Mouse (Mus musculus): ENCODE data around the gene Adra2b. TPM values are rescaled to one million over a fixed set of nuclear protein-coding genes. Genes with fewer than 3 reads are reported as not detected.

The Adra2b gene
- polyA plus RNA-seq, 1 experiment, result 0.20 TPM

GRCm38 (mm10) chr2:127338012-127338411 lies 25.0 kb upstream of the Adra2b start:
- Histone ChIP-seq H3K27me3 (ENCODE audit: control insufficient read depth, insufficient read depth, low read length) (no peaks in the 10 kb centered on the region), H3K4me3 (ENCODE audit: control insufficient read depth, insufficient read depth, low read length) (peak overlapping the region; percentile 85), H3K36me3 (ENCODE audit: control insufficient read depth, insufficient read depth, low read length) (peaks cover 15% of the 10 kb centered on the region; the same call in 1 of the 2 replicates), H3K27ac (ENCODE audit: control insufficient read depth, insufficient read depth, low read length) (peak overlapping the region; percentile 97; the same call in 1 of the 2 replicates), H3K4me1 (replicated peaks; ENCODE audit: control insufficient read depth, insufficient read depth, low read length) (peaks cover 35% of the 10 kb centered on the region)
- DNase-seq, result peak; percentile 47
- 15% methylated on average over 7 of the region's 7 CpGs for WGBS
- TF ChIP-seq CTCF (IDR thresholded peaks at IDR 0.05; ENCODE audit: borderline replicate concordance, control insufficient read depth, extremely low read depth, insufficient read depth, low read length, poor library complexity) (no peak), POLR2A (IDR thresholded peaks at IDR 0.05; ENCODE audit: control insufficient read depth, extremely low read depth, insufficient read depth, low read length, poor library complexity) (no peak)

- no peaks in the 10 kb centered on the region for H3K27me3 ChIP-seq (ENCODE audit: control insufficient read depth, insufficient read depth, low read length)
- WGBS, result 16% methylated on average over 4 of the region's 4 CpGs
- H3K36me3 ChIP-seq (ENCODE audit: control insufficient read depth, insufficient read depth, low read length), result peaks cover 15% of the 10 kb centered on the region; the same call in 1 of the 2 replicates
- no peak for DNase-seq
- no peak for TF ChIP-seq CTCF (IDR thresholded peaks at IDR 0.05; ENCODE audit: borderline replicate concordance, control insufficient read depth, extremely low read depth, insufficient read depth, low read length, poor library complexity)
- TF ChIP-seq POLR2A (IDR thresholded peaks at IDR 0.05; ENCODE audit: control insufficient read depth, extremely low read depth, insufficient read depth, low read length, poor library complexity), result no peak
- H3K4me1 ChIP-seq (replicated peaks; ENCODE audit: control insufficient read depth, insufficient read depth, low read length), result peaks cover 31% of the 10 kb centered on the region
- H3K27ac ChIP-seq (ENCODE audit: control insufficient read depth, insufficient read depth, low read length), result peak within 1 kb of the TSS; percentile 97
- peak within 1 kb of the TSS; percentile 85 for H3K4me3 ChIP-seq (ENCODE audit: control insufficient read depth, insufficient read depth, low read length)
Observed at GRCm38 (mm10) chr2:127338416-127338815, 24.6 kb upstream of the Adra2b start, which contains the start of gene Astl. Gene Astl, plus strand, starts transcription at chr2:127338639.

GRCm38 (mm10) chr2:127338833-127339232 lies 24.2 kb upstream of the Adra2b start:
- WGBS, result 21% methylated on average over 4 of the region's 4 CpGs
- TF ChIP-seq POLR2A (IDR thresholded peaks at IDR 0.05; ENCODE audit: control insufficient read depth, extremely low read depth, insufficient read depth, low read length, poor library complexity) (no peak), CTCF (IDR thresholded peaks at IDR 0.05; ENCODE audit: borderline replicate concordance, control insufficient read depth, extremely low read depth, insufficient read depth, low read length, poor library complexity) (no peak)
- Histone ChIP-seq H3K27ac (ENCODE audit: control insufficient read depth, insufficient read depth, low read length) (peak overlapping the region; percentile 97; the same call in 1 of the 2 replicates), H3K4me3 (ENCODE audit: control insufficient read depth, insufficient read depth, low read length) (no peak overlapping the region; the same call in 1 of the 2 replicates), H3K36me3 (ENCODE audit: control insufficient read depth, insufficient read depth, low read length) (peaks cover 15% of the 10 kb centered on the region; the same call in 1 of the 2 replicates), H3K4me1 (replicated peaks; ENCODE audit: control insufficient read depth, insufficient read depth, low read length) (peaks cover 27% of the 10 kb centered on the region), H3K27me3 (ENCODE audit: control insufficient read depth, insufficient read depth, low read length) (no peaks in the 10 kb centered on the region)
- peak; percentile 59 for DNase-seq

GRCm38 (mm10) chr2:127339262-127339661 lies 23.7 kb upstream of the Adra2b start:
- Histone ChIP-seq H3K4me3 (ENCODE audit: control insufficient read depth, insufficient read depth, low read length) (no peak overlapping the region), H3K4me1 (replicated peaks; ENCODE audit: control insufficient read depth, insufficient read depth, low read length) (peaks cover 23% of the 10 kb centered on the region), H3K27ac (ENCODE audit: control insufficient read depth, insufficient read depth, low read length) (no peak overlapping the region), H3K27me3 (ENCODE audit: control insufficient read depth, insufficient read depth, low read length) (no peaks in the 10 kb centered on the region), H3K36me3 (ENCODE audit: control insufficient read depth, insufficient read depth, low read length) (peaks cover 15% of the 10 kb centered on the region; the same call in 1 of the 2 replicates)
- no peak for DNase-seq
- TF ChIP-seq CTCF (IDR thresholded peaks at IDR 0.05; ENCODE audit: borderline replicate concordance, control insufficient read depth, extremely low read depth, insufficient read depth, low read length, poor library complexity), result no peak
- no peak for TF ChIP-seq POLR2A (IDR thresholded peaks at IDR 0.05; ENCODE audit: control insufficient read depth, extremely low read depth, insufficient read depth, low read length, poor library complexity)
- WGBS, result 80% methylated on average over 6 of the region's 6 CpGs

GRCm38 (mm10) chr2:127341159-127341558 lies 21.8 kb upstream of the Adra2b start:
- Histone ChIP-seq H3K27ac (ENCODE audit: control insufficient read depth, insufficient read depth, low read length) (no peak overlapping the region), H3K27me3 (ENCODE audit: control insufficient read depth, insufficient read depth, low read length) (no peaks in the 10 kb centered on the region), H3K4me1 (replicated peaks; ENCODE audit: control insufficient read depth, insufficient read depth, low read length) (peaks cover 17% of the 10 kb centered on the region), H3K36me3 (ENCODE audit: control insufficient read depth, insufficient read depth, low read length) (peaks cover 15% of the 10 kb centered on the region; the same call in 1 of the 2 replicates), H3K4me3 (ENCODE audit: control insufficient read depth, insufficient read depth, low read length) (no peak overlapping the region)
- WGBS, result 12% methylated on average over 3 of the region's 3 CpGs
- DNase-seq, result peak; percentile 83
- no peak; the same call in 1 of the 2 replicates for TF ChIP-seq CTCF (IDR thresholded peaks at IDR 0.05; ENCODE audit: borderline replicate concordance, control insufficient read depth, extremely low read depth, insufficient read depth, low read length, poor library complexity)
- no peak for TF ChIP-seq POLR2A (IDR thresholded peaks at IDR 0.05; ENCODE audit: control insufficient read depth, extremely low read depth, insufficient read depth, low read length, poor library complexity)

- H3K4me1 ChIP-seq (replicated peaks; ENCODE audit: control insufficient read depth, insufficient read depth, low read length), result no peaks in the 10 kb centered on the region
- no peak overlapping the region for H3K27ac ChIP-seq (ENCODE audit: control insufficient read depth, insufficient read depth, low read length)
- DNase-seq, result no peak
- H3K4me3 ChIP-seq (ENCODE audit: control insufficient read depth, insufficient read depth, low read length), result no peak overlapping the region
- H3K27me3 ChIP-seq (ENCODE audit: control insufficient read depth, insufficient read depth, low read length), result no peaks in the 10 kb centered on the region
- no peak for TF ChIP-seq CTCF (IDR thresholded peaks at IDR 0.05; ENCODE audit: borderline replicate concordance, control insufficient read depth, extremely low read depth, insufficient read depth, low read length, poor library complexity)
- no peak for TF ChIP-seq POLR2A (IDR thresholded peaks at IDR 0.05; ENCODE audit: control insufficient read depth, extremely low read depth, insufficient read depth, low read length, poor library complexity)
- no peaks in the 10 kb centered on the region for H3K36me3 ChIP-seq (ENCODE audit: control insufficient read depth, insufficient read depth, low read length)
- WGBS, result 43% methylated on average over 1 of the region's 1 CpGs
Observed at GRCm38 (mm10) chr2:127346334-127346733, 16.7 kb upstream of the Adra2b start.

All from thymus, adult 2 months (tissue).